Mouse (Mus musculus) liver, embryonic 16.5 days (tissue): Measurements from ENCODE around the gene Ypel5. TPM values are rescaled to one million over a fixed set of nuclear protein-coding genes. Genes with fewer than 3 reads are reported as not detected.

Source experiments
- ATAC-seq: fragments of 200-750 bp; cut with Nextera tagmentation; 2 replicates; pipeline ENCODE4 v1.8.0; 2017; ENCODE audit warnings: low read depth, mild to moderate bottlenecking, moderate number of reproducible peaks, moderate library complexity
- H3K27ac ChIP-seq: fragments of 300-500 bp; sonication (generic); 2 replicates; pipeline ENCODE4 v1.5.1; 2014; ENCODE audit warnings: mild to moderate bottlenecking, low read length
- H3K27me3 ChIP-seq: fragments of 300-500 bp; sonication (generic); 2 replicates; pipeline ENCODE4 v1.6.1; 2014; ENCODE audit warnings: low read depth, low read length, mixed read lengths; ENCODE audit not compliant: control insufficient read depth, insufficient read depth
- H3K36me3 ChIP-seq: fragments of 300-500 bp; sonication (generic); 2 replicates; pipeline ENCODE4 v1.6.1; 2014; ENCODE audit warnings: mild to moderate bottlenecking; ENCODE audit not compliant: control insufficient read depth, insufficient read depth
- H3K4me1 ChIP-seq: fragments of 300-500 bp; sonication (generic); 2 replicates; pipeline ENCODE4 v1.6.1; 2014; ENCODE audit warnings: low read depth, low read length, mixed read lengths; ENCODE audit not compliant: control insufficient read depth
- H3K4me2 ChIP-seq: fragments of 300-500 bp; sonication (generic); 2 replicates; pipeline ENCODE4 v1.6.1; 2014; ENCODE audit warnings: low read depth, low read length, mixed read lengths
- H3K4me3 ChIP-seq: fragments of 300-500 bp; sonication (generic); 2 replicates; pipeline ENCODE4 v1.5.1; 2014; ENCODE audit warnings: low read depth, mild to moderate bottlenecking, low read length
- H3K9ac ChIP-seq: fragments of 300-500 bp; sonication (generic); 2 replicates; pipeline ENCODE4 v1.6.1; 2014; ENCODE audit warnings: low read depth, low read length
- H3K9me3 ChIP-seq: fragments of 300-500 bp; sonication (generic); replicated peaks from 2 replicates; pipeline ENCODE4 v1.6.1; 2016; ENCODE audit warnings: low read length; ENCODE audit not compliant: control insufficient read depth
- WGBS: fragments of 180-500 bp; shearing (Covaris S2); extraction: QIAGEN DNeasy Blood & Tissue Kit; methylation state at CpG from one replicate; pipeline ENCODE4 v1.1.7; 2014; ENCODE audit not compliant: insufficient replicate concordance; 5-methylcytosine and 5-hydroxymethylcytosine counted together
- polyA plus RNA-seq: library from polyadenylated mRNA; unstranded; fragments of >200 nt; fragmentation: Nextera tagmentation; extraction: Ambion mirVana; gene quantifications from 2 replicates; pipeline ENCODE4 v1.2.1, GENCODE M21; 2015

Ypel5 gene
- polyA plus RNA-seq, 1 experiment from 2014 or later: 88.3 TPM

DNA sequence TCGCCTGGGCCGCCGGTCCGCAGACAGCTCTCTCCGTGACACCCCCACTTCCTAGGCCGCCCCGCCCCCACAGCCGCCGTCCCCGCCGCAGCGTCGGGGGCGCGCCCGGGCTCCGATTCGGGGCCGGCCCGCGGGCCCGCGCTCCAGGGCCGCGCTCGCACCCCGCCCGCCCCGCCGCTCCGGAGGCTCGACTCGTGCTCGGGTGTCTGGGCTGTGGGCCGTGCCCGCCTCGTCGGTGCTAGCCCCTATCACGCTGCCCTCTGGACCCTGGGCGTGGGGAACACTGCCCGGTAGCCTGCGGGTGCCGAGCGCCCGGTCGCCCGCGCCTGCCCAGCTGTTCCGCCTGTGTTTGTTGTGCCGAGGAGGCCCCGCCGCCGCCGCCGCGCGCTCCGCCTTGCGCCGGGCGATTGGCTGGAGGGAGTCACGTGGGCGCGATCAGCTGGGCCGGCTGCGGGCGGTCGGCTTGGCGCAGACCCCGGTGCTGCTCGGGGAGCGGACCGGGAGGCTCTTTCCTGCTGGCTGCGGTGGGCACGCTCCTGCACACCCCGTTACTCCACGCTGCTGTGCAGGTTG lies 973 bp downstream of the Ypel5 start:
- H3K27ac ChIP-seq: peak overlapping the region; percentile 99
- H3K27me3 ChIP-seq: no peaks in the 10 kb centered on the region
- H3K9ac ChIP-seq: peak overlapping the region; percentile 100
- H3K4me2 ChIP-seq: peak overlapping the region; percentile 86
- peak; percentile 52 for ATAC-seq
- H3K9me3 ChIP-seq: no peaks in the 10 kb centered on the region
- peaks cover 16% of the 10 kb centered on the region for H3K4me1 ChIP-seq
- peak overlapping the region; percentile 94 for H3K4me3 ChIP-seq
- under 1% methylated on average over 40 of the region's 77 CpGs for WGBS
- peaks cover 3% of the 10 kb centered on the region for H3K36me3 ChIP-seq

DNA sequence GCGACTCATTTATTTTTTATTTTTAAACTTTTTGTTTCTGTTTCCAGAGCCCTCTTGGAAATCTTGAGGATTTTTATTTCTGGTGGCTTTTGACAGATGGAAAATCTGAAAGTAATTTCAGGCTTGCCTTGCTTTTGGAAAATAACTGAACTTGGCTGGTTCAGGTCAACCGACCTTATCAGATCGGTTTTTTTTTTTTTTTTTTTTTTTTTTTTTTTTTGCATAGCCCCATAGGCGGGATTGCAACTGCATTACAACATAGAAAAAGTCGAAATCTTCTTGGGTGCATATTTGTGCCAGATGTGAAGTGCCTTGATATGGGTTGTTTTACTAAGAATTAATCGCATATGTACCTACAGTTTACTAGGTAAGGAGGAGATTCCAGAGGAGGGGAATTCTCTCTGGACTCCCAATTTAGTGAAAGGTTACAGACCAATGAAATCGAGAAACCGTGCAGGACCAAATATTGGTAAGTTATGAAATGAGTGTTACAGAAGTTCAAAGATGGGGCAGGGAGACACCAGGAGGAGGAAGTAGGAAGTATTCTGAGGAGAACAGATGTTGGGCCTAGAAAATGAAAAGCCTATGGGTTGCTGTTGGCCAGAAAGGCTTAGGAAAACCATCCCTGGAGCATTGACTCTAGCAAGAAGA lies 1.7 kb downstream of the Ypel5 start:
- ATAC-seq: no peak
- WGBS: 11% methylated on average over 8 of the region's 8 CpGs
- Histone ChIP-seq H3K9me3 (no peaks in the 10 kb centered on the region), H3K4me2 (peak overlapping the region; percentile 86), H3K9ac (peak overlapping the region; percentile 100), H3K27ac (peak overlapping the region; percentile 99), H3K4me3 (peak overlapping the region; percentile 94), H3K27me3 (no peaks in the 10 kb centered on the region), H3K36me3 (peaks cover 4% of the 10 kb centered on the region), H3K4me1 (peaks cover 16% of the 10 kb centered on the region)

GRCm38 (mm10) chr17:72839000-72839399 lies 2.7 kb downstream of the Ypel5 start:
- ATAC-seq: no peak
- WGBS: 70% methylated on average over 2 of the region's 2 CpGs
- Histone ChIP-seq H3K27me3 (no peaks in the 10 kb centered on the region), H3K27ac (peak overlapping the region; percentile 89), H3K4me1 (peaks cover 16% of the 10 kb centered on the region), H3K9ac (peak overlapping the region; percentile 45), H3K9me3 (no peaks in the 10 kb centered on the region), H3K36me3 (peaks cover 6% of the 10 kb centered on the region), H3K4me2 (peak overlapping the region; percentile 50), H3K4me3 (peak overlapping the region; percentile 53)

DNA sequence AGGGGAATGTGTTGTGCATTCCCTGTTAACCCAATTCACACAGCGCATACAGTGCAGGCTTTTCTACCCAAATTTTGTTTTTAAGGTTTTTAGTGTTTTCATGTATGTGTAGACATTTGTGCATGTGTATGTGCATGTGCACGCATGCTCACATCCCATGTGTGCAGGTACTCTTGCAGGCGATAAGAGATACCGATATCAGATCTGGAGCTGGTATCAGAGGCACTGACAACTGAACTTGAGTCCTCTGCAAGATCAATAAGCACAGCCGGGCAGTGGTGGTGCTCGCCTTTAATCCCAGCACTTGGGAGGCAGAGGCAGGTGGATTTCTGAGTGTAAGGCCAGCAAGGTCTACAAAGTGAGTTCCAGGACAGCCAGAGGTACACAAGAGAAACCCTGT lies 8.1 kb downstream of the Ypel5 start:
- peaks cover 27% of the 10 kb centered on the region for H3K36me3 ChIP-seq
- H3K4me1 ChIP-seq: peaks cover 14% of the 10 kb centered on the region
- H3K27me3 ChIP-seq: no peaks in the 10 kb centered on the region
- H3K9me3 ChIP-seq: no peaks in the 10 kb centered on the region
- H3K9ac ChIP-seq: no peak overlapping the region
- no peak for ATAC-seq
- no peak overlapping the region for H3K4me2 ChIP-seq
- WGBS: 87% methylated on average over 6 of the region's 6 CpGs
- no peak overlapping the region for H3K4me3 ChIP-seq
- no peak overlapping the region for H3K27ac ChIP-seq

DNA sequence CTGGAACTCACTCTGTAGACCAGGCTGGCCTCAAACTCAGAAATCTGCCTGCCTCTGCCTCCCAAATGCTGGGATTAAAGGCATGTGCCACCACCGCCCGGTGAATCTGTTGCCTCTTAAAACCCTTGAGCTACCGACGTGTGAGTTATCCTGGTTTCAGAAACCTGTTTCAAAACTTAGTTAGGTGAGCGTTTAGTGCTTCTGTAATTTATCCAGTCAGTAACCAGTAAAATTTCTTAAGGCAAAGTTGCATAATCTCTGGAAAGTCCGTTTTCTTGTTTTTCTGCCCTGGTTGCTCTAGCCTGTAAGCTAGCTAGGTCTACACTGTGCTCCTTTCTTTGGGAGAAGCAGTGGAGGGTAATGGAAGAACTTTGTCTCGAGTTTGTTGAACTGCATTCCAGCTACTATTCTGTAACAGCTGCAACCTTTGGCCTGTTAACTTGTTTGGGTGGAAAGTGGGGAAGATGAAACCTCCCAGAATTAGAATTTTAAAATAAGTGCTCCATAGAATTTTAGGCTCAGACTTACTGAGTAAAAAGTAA lies 8.8 kb downstream of the Ypel5 start:
- no peak overlapping the region; the same call in 1 of the 2 replicates for H3K27ac ChIP-seq
- peak; percentile 62; the same call in 1 of the 2 replicates for ATAC-seq

GRCm38 (mm10) chr17:72845521-72845920 lies 9.3 kb downstream of the Ypel5 start:
- Histone ChIP-seq H3K27me3 (no peaks in the 10 kb centered on the region), H3K4me2 (no peak overlapping the region), H3K9ac (no peak overlapping the region), H3K27ac (no peak overlapping the region; the same call in 1 of the 2 replicates), H3K36me3 (peaks cover 34% of the 10 kb centered on the region), H3K4me3 (no peak overlapping the region), H3K9me3 (no peaks in the 10 kb centered on the region), H3K4me1 (peaks cover 10% of the 10 kb centered on the region)
- no peak for ATAC-seq

More for the DNA sequence above, 8.8 kb downstream of the Ypel5 start:
- Histone ChIP-seq H3K9ac (no peak overlapping the region), H3K4me3 (no peak overlapping the region), H3K9me3 (no peaks in the 10 kb centered on the region), H3K4me2 (no peak overlapping the region), H3K36me3 (peaks cover 29% of the 10 kb centered on the region), H3K27me3 (no peaks in the 10 kb centered on the region), H3K4me1 (peaks cover 10% of the 10 kb centered on the region)
- WGBS: 75% methylated on average over 7 of the region's 7 CpGs

DNA sequence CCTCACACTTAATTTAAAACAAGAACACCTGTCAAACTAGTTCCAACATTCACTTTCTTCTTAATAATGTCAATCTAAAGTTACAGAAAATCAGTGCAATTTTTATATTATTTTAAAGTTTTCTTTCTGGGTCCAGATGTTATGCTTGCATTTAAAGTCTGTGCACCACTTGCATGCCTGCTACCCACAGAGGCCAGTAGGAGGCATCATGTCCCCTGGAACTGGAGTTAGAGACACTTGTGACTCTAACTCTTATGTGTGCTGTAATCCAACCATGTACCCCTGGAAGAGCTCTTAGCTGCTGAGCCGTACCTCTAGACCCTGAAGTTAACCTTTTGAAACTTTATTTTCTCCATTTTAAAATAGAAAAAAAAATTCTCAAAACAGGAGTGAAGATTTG lies 19.0 kb downstream of the Ypel5 start:
- 68% methylated on average over 1 of the region's 1 CpGs for WGBS
- no peak for ATAC-seq

DNA sequence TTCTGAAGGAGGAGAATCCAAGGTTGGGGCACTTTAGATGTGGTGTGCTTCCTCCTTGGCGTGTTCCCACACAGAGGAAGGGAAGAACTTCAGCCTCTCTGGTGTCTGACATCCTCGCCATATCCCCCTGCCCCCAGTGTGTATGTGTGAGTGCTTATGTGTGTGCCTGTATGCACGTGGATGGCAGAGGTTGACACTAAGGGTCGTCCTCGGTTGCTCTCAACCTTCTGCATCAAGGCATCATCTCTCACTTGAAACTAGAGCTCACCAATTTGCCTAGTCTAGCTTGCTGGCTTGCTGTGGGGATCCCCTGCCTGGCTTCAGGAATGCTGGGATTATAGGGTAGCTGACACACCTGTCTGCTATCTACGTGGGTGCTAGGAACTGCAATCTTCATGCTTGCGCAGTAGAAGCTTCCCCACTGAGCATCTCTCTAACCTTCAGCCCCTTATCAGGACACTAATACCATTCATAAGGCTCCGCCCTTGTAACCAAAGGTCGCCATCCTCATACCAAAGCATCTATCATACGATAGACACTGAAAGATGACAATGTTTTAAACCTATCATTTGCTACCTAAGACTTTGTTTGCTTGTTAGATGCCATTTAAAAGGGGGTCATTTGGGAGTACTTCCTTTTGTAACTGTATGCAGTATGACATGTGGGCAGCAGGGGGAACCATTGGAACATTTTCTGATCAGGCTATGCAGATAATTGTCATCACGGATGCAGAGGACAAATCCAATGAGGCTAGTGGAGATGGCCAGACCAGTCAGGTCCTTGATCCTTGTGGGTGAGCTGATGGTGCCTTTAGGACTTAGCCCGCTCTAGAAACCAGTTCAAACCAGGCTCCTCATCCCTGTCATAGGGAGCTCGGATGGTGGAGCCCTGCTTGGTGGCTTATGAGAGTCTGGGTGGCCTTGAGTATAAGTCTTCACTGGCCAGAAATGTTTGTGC lies 21.7 kb downstream of the Ypel5 start:
- H3K27ac ChIP-seq: no peak overlapping the region
- H3K9me3 ChIP-seq: no peaks in the 10 kb centered on the region
- no peaks in the 10 kb centered on the region; the same call in 1 of the 2 replicates for H3K36me3 ChIP-seq
- no peak overlapping the region for H3K4me3 ChIP-seq
- H3K27me3 ChIP-seq: no peaks in the 10 kb centered on the region
- no peak overlapping the region for H3K4me2 ChIP-seq
- peak; percentile 45; the same call in 1 of the 2 replicates for ATAC-seq
- 35% methylated on average over 13 of the region's 13 CpGs for WGBS
- no peak overlapping the region for H3K9ac ChIP-seq
- no peaks in the 10 kb centered on the region for H3K4me1 ChIP-seq

More for the DNA sequence above, 19.0 kb downstream of the Ypel5 start:
- no peak overlapping the region for H3K27ac ChIP-seq
- H3K36me3 ChIP-seq: peaks cover 2% of the 10 kb centered on the region; the same call in 1 of the 2 replicates
- no peak overlapping the region for H3K9ac ChIP-seq
- no peak overlapping the region for H3K4me2 ChIP-seq
- no peak overlapping the region for H3K4me3 ChIP-seq
- no peaks in the 10 kb centered on the region for H3K9me3 ChIP-seq
- H3K4me1 ChIP-seq: no peaks in the 10 kb centered on the region
- no peaks in the 10 kb centered on the region for H3K27me3 ChIP-seq
